ENCODE assay signal across 18 mouse cellular contexts in genomic region chr4:129463097-129464059, GRCm38 (mm10). TPM values are rescaled to one million over a fixed set of nuclear protein-coding genes. Genes with fewer than 3 reads are reported as not detected.
DNase-seq lines count a peak whose midpoint lies in the region; ATAC-seq and TF ChIP-seq lines count a peak whose summit lies in the region.
"Had no signal": no experiment of that assay in that cellular context is flagged by ENCODE, and none has a peak within 500 bp of the region (broad histone marks: within the 10 kb centered on the region; RNA-seq: fewer than 3 reads in every experiment).

No protein-coding gene starts in this region.

- WGBS in intestine, postnatal 0 days: 80% methylated on average over 24 of the region's 24 CpGs
- 85% methylated on average over 24 of the region's 24 CpGs for WGBS in intestine, embryonic 16.5 days
- WGBS in bone marrow, adult 2 months: 64% methylated on average over 24 of the region's 24 CpGs
- 89% methylated on average over 24 of the region's 24 CpGs for WGBS in limb, embryonic 13.5 days
- 70% methylated on average over 24 of the region's 24 CpGs for WGBS in small intestine, adult 2 months
- 85% methylated on average over 24 of the region's 24 CpGs for WGBS in heart, embryonic 10.5 days

- no peaks in the 10 kb centered on the region for H3K27me3 ChIP-seq in intestine, postnatal 0 days (replicated peaks; ENCODE audit: control insufficient read depth, insufficient read depth, low read length)
- no peaks in the 10 kb centered on the region for H3K27me3 ChIP-seq in intestine, embryonic 16.5 days (replicated peaks; ENCODE audit: control insufficient read depth, insufficient read depth, low read length)
- H3K27me3 ChIP-seq in limb, embryonic 13.5 days: no peaks in the 10 kb centered on the region
- no peaks in the 10 kb centered on the region for H3K27me3 ChIP-seq in small intestine, adult 2 months (ENCODE audit: control insufficient read depth, insufficient read depth, low read length)
- H3K27me3 ChIP-seq in heart, embryonic 10.5 days (ENCODE audit: insufficient read depth, poor library complexity, severe bottlenecking): no peaks in the 10 kb centered on the region

- H3K27ac ChIP-seq in intestine, postnatal 0 days (ENCODE audit: low read depth, low read length): peak overlapping the region; percentile 28
- no peak overlapping the region for H3K27ac ChIP-seq in intestine, embryonic 16.5 days (ENCODE audit: low read length)
- peak overlapping the region; percentile 97 for H3K27ac ChIP-seq in bone marrow, adult 2 months (ENCODE audit: control insufficient read depth, insufficient read depth, low read depth, low read length, poor library complexity)
- H3K27ac ChIP-seq in limb, embryonic 13.5 days: 0 out of 2 replicates have a peak overlapping the region, but pooled peaks have one; percentile 22
- peak overlapping the region; percentile 49; the same call in 1 of the 2 replicates for H3K27ac ChIP-seq in small intestine, adult 2 months (ENCODE audit: insufficient read depth, low read depth, low read length)
- no peak overlapping the region for H3K27ac ChIP-seq in heart, embryonic 10.5 days

- no peaks in the 10 kb centered on the region for H3K9me3 ChIP-seq in intestine, postnatal 0 days (ENCODE audit: control insufficient read depth)
- H3K9me3 ChIP-seq in intestine, embryonic 16.5 days (ENCODE audit: control insufficient read depth, low read length): no peaks in the 10 kb centered on the region
- no peaks in the 10 kb centered on the region for H3K9me3 ChIP-seq in limb, embryonic 13.5 days
- no peaks in the 10 kb centered on the region for H3K9me3 ChIP-seq in heart, embryonic 10.5 days

- no peak for ATAC-seq in intestine, postnatal 0 days
- ATAC-seq in intestine, embryonic 16.5 days: no peak
- ATAC-seq in limb, embryonic 13.5 days (ENCODE audit: low FRiP score, low read depth): no peak
- ATAC-seq in cerebellum, adult (ENCODE audit: insufficient number of reproducible peaks, low FRiP score, low TSS enrichment): no peak
- ATAC-seq in monocyte, adult 5-6 weeks (replicated peaks; ENCODE audit: insufficient number of reproducible peaks, low FRiP score, low TSS enrichment, poor library complexity, severe bottlenecking): no peak
- ATAC-seq: CD4-positive, CD25-positive, alpha-beta regulatory T cell, adult 4 months had no signal

- H3K4me3 ChIP-seq in intestine, postnatal 0 days (ENCODE audit: low read depth, low read length): no peak overlapping the region
- no peak overlapping the region for H3K4me3 ChIP-seq in intestine, embryonic 16.5 days (ENCODE audit: low read length)
- H3K4me3 ChIP-seq in bone marrow, adult 2 months (replicated peaks; ENCODE audit: control insufficient read depth, low read depth, low read length): peak overlapping the region; percentile 91
- peak overlapping the region; percentile 94; the same call in 1 of the 2 replicates for H3K4me3 ChIP-seq in limb, embryonic 13.5 days
- no peak overlapping the region for H3K4me3 ChIP-seq in small intestine, adult 2 months (ENCODE audit: low read depth, low read length)
- H3K4me3 ChIP-seq in heart, embryonic 10.5 days: no peak overlapping the region

- H3K9ac ChIP-seq in intestine, postnatal 0 days (ENCODE audit: low read depth, low read length): peak overlapping the region; percentile 3; the same call in 1 of the 2 replicates
- H3K9ac ChIP-seq in intestine, embryonic 16.5 days (ENCODE audit: low read depth, low read length): no peak overlapping the region
- no peak overlapping the region for H3K9ac ChIP-seq in limb, embryonic 13.5 days

- H3K36me3 ChIP-seq in intestine, postnatal 0 days (ENCODE audit: control insufficient read depth, insufficient read depth): peaks cover 48% of the 10 kb centered on the region
- no peaks in the 10 kb centered on the region for H3K36me3 ChIP-seq in intestine, embryonic 16.5 days (ENCODE audit: control insufficient read depth, insufficient read depth, low read length)
- peaks cover 40% of the 10 kb centered on the region for H3K36me3 ChIP-seq in limb, embryonic 13.5 days
- peaks cover 28% of the 10 kb centered on the region for H3K36me3 ChIP-seq in small intestine, adult 2 months (ENCODE audit: control insufficient read depth, insufficient read depth, low read length)
- H3K36me3 ChIP-seq in heart, embryonic 10.5 days: peaks cover 44% of the 10 kb centered on the region

- H3K4me1 ChIP-seq in intestine, postnatal 0 days (replicated peaks; ENCODE audit: control insufficient read depth, insufficient read depth, low read length): 0 out of 2 replicates have a peak, but pooled peaks cover 3% of the 10 kb centered on the region
- H3K4me1 ChIP-seq in intestine, embryonic 16.5 days (ENCODE audit: control insufficient read depth, insufficient read depth, low read length): peaks cover 9% of the 10 kb centered on the region
- H3K4me1 ChIP-seq in bone marrow, adult 2 months (ENCODE audit: control insufficient read depth, insufficient read depth, low read length): peaks cover 7% of the 10 kb centered on the region; the same call in 1 of the 2 replicates
- H3K4me1 ChIP-seq in limb, embryonic 13.5 days: peaks cover 8% of the 10 kb centered on the region
- H3K4me1 ChIP-seq in small intestine, adult 2 months (ENCODE audit: control insufficient read depth, insufficient read depth, insufficient read length, low read length): peaks cover 11% of the 10 kb centered on the region; the same call in 1 of the 2 replicates
- H3K4me1 ChIP-seq in heart, embryonic 10.5 days: peaks cover 13% of the 10 kb centered on the region

- no peak for TF ChIP-seq CTCF in intestine, postnatal 0 days (IDR thresholded peaks at IDR 0.05; ENCODE audit: low read depth)
- TF ChIP-seq CTCF in bone marrow, adult 2 months (IDR thresholded peaks at IDR 0.05; ENCODE audit: control insufficient read depth, insufficient read depth, low read length): no peak
- no peak for TF ChIP-seq CTCF in small intestine, adult 2 months (IDR thresholded peaks at IDR 0.05; ENCODE audit: extremely low read depth, insufficient read length, insufficient replicate concordance, low read depth, low read length)

- no peak for DNase-seq in heart, embryonic 10.5 days (ENCODE audit: low spot score)
- DNase-seq: gastrocnemius, postnatal 36 days; kidney, adult 11 months; left cerebral cortex, postnatal 4 days; lung, postnatal 4 days; right cerebral cortex, adult 18-20 months; thymus, adult 2 months had no signal

- 0 out of 2 replicates have a peak overlapping the region, but pooled peaks have one; percentile 81 for H3K4me2 ChIP-seq in intestine, postnatal 0 days (replicated peaks; ENCODE audit: low read depth)
- H3K4me2 ChIP-seq in intestine, embryonic 16.5 days (ENCODE audit: low read depth, low read length): no peak overlapping the region
- no peak overlapping the region for H3K4me2 ChIP-seq in limb, embryonic 13.5 days (replicated peaks)

- TF ChIP-seq POLR2A in bone marrow, adult 2 months (IDR thresholded peaks at IDR 0.05; ENCODE audit: borderline replicate concordance, control insufficient read depth, low read depth, low read length): no peak
- TF ChIP-seq POLR2A in small intestine, adult 2 months (IDR thresholded peaks at IDR 0.05; ENCODE audit: low read depth, low read length): no peak

RNA-seq across cellular contexts. Expression of gene Bsdc1, which starts 2.0 kb away (rescaled TPM):
- 23.6 and 24.8 TPM in 2 replicates for polyA plus RNA-seq in intestine, postnatal 0 days (2015; fragmentation: Nextera tagmentation; extraction: Ambion mirVana)
- polyA plus RNA-seq in intestine, embryonic 16.5 days (2015; fragmentation: Nextera tagmentation; extraction: Ambion mirVana): 24.5 and 24.7 TPM in 2 replicates
- 96.2 and 127 TPM in 2 replicates for polyA plus RNA-seq in bone marrow, adult 2 months (2011; ENCODE audit: insufficient read depth, insufficient read length, low replicate concordance, missing spikeins)
- 27.9 and 30.3 TPM in 2 replicates for polyA plus RNA-seq in limb, embryonic 13.5 days (2015; fragmentation: Nextera tagmentation; extraction: Ambion mirVana)
- polyA plus RNA-seq in small intestine, adult 2 months (2012; rRNA removed): 13.9 and 24.5 TPM in 2 replicates
- total RNA-seq in monocyte, adult 5-6 weeks (2017): 52.2 to 66.3 TPM (median 52.5 TPM) in 3 replicates
- 22.4 and 22.9 TPM in 2 replicates for polyA plus RNA-seq in heart, embryonic 10.5 days (2016; fragmentation: Nextera tagmentation; extraction: Ambion mirVana)

RNA-seq across cellular contexts. Expression of gene Zbtb8b, which starts 22.7 kb away (rescaled TPM):
- polyA plus RNA-seq in intestine, postnatal 0 days (2015; fragmentation: Nextera tagmentation; extraction: Ambion mirVana): 0.14 and 0.29 TPM in 2 replicates
- polyA plus RNA-seq in intestine, embryonic 16.5 days (2015; fragmentation: Nextera tagmentation; extraction: Ambion mirVana): 1.1 and 1.2 TPM in 2 replicates
- not detected in 2 replicates for polyA plus RNA-seq in bone marrow, adult 2 months (2011; ENCODE audit: insufficient read depth, insufficient read length, low replicate concordance, missing spikeins)
- 1.9 TPM in 2 replicates for polyA plus RNA-seq in limb, embryonic 13.5 days (2015; fragmentation: Nextera tagmentation; extraction: Ambion mirVana)
- polyA plus RNA-seq in small intestine, adult 2 months (2012; rRNA removed): 0.05 TPM in 1 of 2 replicates, not detected in the other
- total RNA-seq in monocyte, adult 5-6 weeks (2017): not detected in 3 replicates
- polyA plus RNA-seq in heart, embryonic 10.5 days (2016; fragmentation: Nextera tagmentation; extraction: Ambion mirVana): 3.4 and 3.9 TPM in 2 replicates
- total RNA-seq: common myeloid progenitor, adult 5-6 weeks; gastrocnemius, postnatal 36 days had no signal
- polyA plus RNA-seq: CD4-positive, CD25-positive, alpha-beta regulatory T cell, adult 4 months had no signal

RNA-seq across cellular contexts. Expression of gene Tssk3, which starts 27.4 kb away (rescaled TPM):
- not detected in 2 replicates for polyA plus RNA-seq in intestine, postnatal 0 days (2015; fragmentation: Nextera tagmentation; extraction: Ambion mirVana)
- polyA plus RNA-seq in intestine, embryonic 16.5 days (2015; fragmentation: Nextera tagmentation; extraction: Ambion mirVana): not detected in 2 replicates
- not detected in 2 replicates for polyA plus RNA-seq in bone marrow, adult 2 months (2011; ENCODE audit: insufficient read depth, insufficient read length, low replicate concordance, missing spikeins)
- not detected in 2 replicates for polyA plus RNA-seq in limb, embryonic 13.5 days (2015; fragmentation: Nextera tagmentation; extraction: Ambion mirVana)
- polyA plus RNA-seq in small intestine, adult 2 months (2012; rRNA removed): not detected in 2 replicates
- total RNA-seq in monocyte, adult 5-6 weeks (2017): not detected in 3 replicates
- polyA plus RNA-seq in heart, embryonic 10.5 days (2016; fragmentation: Nextera tagmentation; extraction: Ambion mirVana): not detected in 2 replicates
- total RNA-seq: common myeloid progenitor, adult 5-6 weeks; gastrocnemius, postnatal 36 days; heart, postnatal 25 days had no signal
- polyA plus RNA-seq: CD4-positive, CD25-positive, alpha-beta regulatory T cell, adult 4 months; neural tube, embryonic 11.5 days; thymus, adult 2 months had no signal

RNA-seq across cellular contexts. Expression of gene Fam229a, which starts 27.6 kb away (rescaled TPM):
- 0.22 TPM in 1 of 2 replicates, not detected in the other for polyA plus RNA-seq in intestine, postnatal 0 days (2015; fragmentation: Nextera tagmentation; extraction: Ambion mirVana)
- polyA plus RNA-seq in intestine, embryonic 16.5 days (2015; fragmentation: Nextera tagmentation; extraction: Ambion mirVana): not detected in 2 replicates
- 2.8 TPM in 1 of 2 replicates, not detected in the other for polyA plus RNA-seq in bone marrow, adult 2 months (2011; ENCODE audit: insufficient read depth, insufficient read length, low replicate concordance, missing spikeins)
- not detected in 2 replicates for polyA plus RNA-seq in limb, embryonic 13.5 days (2015; fragmentation: Nextera tagmentation; extraction: Ambion mirVana)
- not detected in 2 replicates for polyA plus RNA-seq in small intestine, adult 2 months (2012; rRNA removed)
- total RNA-seq in monocyte, adult 5-6 weeks (2017): not detected in 3 replicates
- polyA plus RNA-seq in heart, embryonic 10.5 days (2016; fragmentation: Nextera tagmentation; extraction: Ambion mirVana): not detected in 2 replicates
- total RNA-seq: common myeloid progenitor, adult 5-6 weeks; gastrocnemius, postnatal 36 days; heart, postnatal 25 days; left cerebral cortex, postnatal 4 days had no signal
- polyA plus RNA-seq: CD4-positive, CD25-positive, alpha-beta regulatory T cell, adult 4 months; neural tube, embryonic 11.5 days had no signal

RNA-seq across cellular contexts. Expression of gene Marcksl1, which starts 50.0 kb away (rescaled TPM):
- polyA plus RNA-seq in intestine, postnatal 0 days (2015; fragmentation: Nextera tagmentation; extraction: Ambion mirVana): 126 and 142 TPM in 2 replicates
- 289 and 312 TPM in 2 replicates for polyA plus RNA-seq in intestine, embryonic 16.5 days (2015; fragmentation: Nextera tagmentation; extraction: Ambion mirVana)
- 14.6 and 53.8 TPM in 2 replicates for polyA plus RNA-seq in bone marrow, adult 2 months (2011; ENCODE audit: insufficient read depth, insufficient read length, low replicate concordance, missing spikeins)
- 957 and 1,008 TPM in 2 replicates for polyA plus RNA-seq in limb, embryonic 13.5 days (2015; fragmentation: Nextera tagmentation; extraction: Ambion mirVana)
- 7.7 and 37.3 TPM in 2 replicates for polyA plus RNA-seq in small intestine, adult 2 months (2012; rRNA removed)
- 11.7 to 14.4 TPM (median 14.4 TPM) in 3 replicates for total RNA-seq in monocyte, adult 5-6 weeks (2017)
- polyA plus RNA-seq in heart, embryonic 10.5 days (2016; fragmentation: Nextera tagmentation; extraction: Ambion mirVana): 535 and 802 TPM in 2 replicates

Comparison
In these comparisons a context has a peak if more than half of its experiments do, and no peak if none do; other contexts are left out.
1. H3K27ac ChIP-seq: peak in intestine, postnatal 0 days (single experiment), bone marrow, adult 2 months (single experiment), limb, embryonic 13.5 days (single experiment) and small intestine, adult 2 months (single experiment); none in intestine, embryonic 16.5 days (single experiment) and heart, embryonic 10.5 days (single experiment).
2. H3K4me3 ChIP-seq: peak in bone marrow, adult 2 months (single experiment) and limb, embryonic 13.5 days (single experiment); none in intestine, postnatal 0 days (single experiment), intestine, embryonic 16.5 days (single experiment), small intestine, adult 2 months (single experiment) and heart, embryonic 10.5 days (single experiment).